Mouse (Mus musculus): Measurements from ENCODE around the gene Olfr344. TPM values are rescaled to one million over a fixed set of nuclear protein-coding genes. Genes with fewer than 3 reads are reported as not detected.

Gene Olfr344
- total RNA-seq (2021), result not detected

GRCm38 (mm10) chr2:36566362-36566761, at the start of gene Olfr344:
Gene Olfr344, plus strand, starts transcription at chr2:36566662.
- intact Hi-C loops (cut with DNase I), result no loop called here
- no peak for DNase-seq

GRCm38 (mm10) chr2:36524698-36525097, 41.8 kb upstream of the Olfr344 start, which contains the start of gene Olfr342:
Gene Olfr342, plus strand, starts transcription at chr2:36524998.
- DNase-seq, result no peak
- intact Hi-C loops (cut with DNase I), result no loop called here

GRCm38 (mm10) chr2:36565156-36565555, 1.3 kb upstream of the Olfr344 start:
- intact Hi-C loops (cut with DNase I), result no loop called here
- DNase-seq, result no peak

GRCm38 (mm10) chr2:36567022-36567421, 560 bp downstream of the Olfr344 start:
- no peak for DNase-seq
- intact Hi-C loops (cut with DNase I), result no loop called here

- no peak for DNase-seq
- intact Hi-C loops (cut with DNase I), result no loop called here
Observed at GRCm38 (mm10) chr2:36567845-36568244, 1.4 kb downstream of the Olfr344 start.

Other genes starting within 250 kb of the Olfr344 start
- not detected for gene Olfr338, start 193.1 kb upstream of the Olfr344 start, total RNA-seq (2021)
- not detected for gene Olfr339, start 147.7 kb upstream of the Olfr344 start, total RNA-seq (2021)
- gene Olfr340, start 114.1 kb upstream of the Olfr344 start, total RNA-seq (2021), result not detected
- gene Olfr341, start 84.2 kb upstream of the Olfr344 start, total RNA-seq (2021), result not detected
- not detected for gene Olfr342, start 41.7 kb upstream of the Olfr344 start, total RNA-seq (2021)
- not detected for gene Olfr345, start 73.4 kb downstream of the Olfr344 start, total RNA-seq (2021)
- not detected for gene Olfr346, start 119.1 kb downstream of the Olfr344 start, total RNA-seq (2021)
- gene Olfr347, start 165.2 kb downstream of the Olfr344 start, total RNA-seq (2021), result not detected
- not detected for gene Olfr348, start 217.6 kb downstream of the Olfr344 start, total RNA-seq (2021)
- not detected for gene Olfr50, start 223.9 kb downstream of the Olfr344 start, total RNA-seq (2021)